Mouse (Mus musculus) kidney, postnatal 4 days (tissue): ENCODE measurements around the gene Fscn2.
"Not testable (repeated sequence)": the region's sequence is repeated elsewhere in the genome, so short reads cannot be mapped to it uniquely, and the experiment has no call there.

Source experiments
- DNase-seq, 2 experiments: peaks; one replicate each; pipeline ENCODE4 v3.0.0; 2021; ENCODE audit warnings: mixed read lengths in 2 of 2

Gene Fscn2

GRCm38 (mm10) chr11:120405867-120406266 is 44.5 kb downstream of the Fscn2 start:
- DNase-seq: no peak

GRCm38 (mm10) chr11:120406445-120406844 is 45.1 kb downstream of the Fscn2 start:
- DNase-seq: no peak

- not testable (repeated sequence) for DNase-seq
Observed at GRCm38 (mm10) chr11:120413621-120414020, 52.3 kb downstream of the Fscn2 start.
